Mouse (Mus musculus) embryonic facial prominence, embryonic 12.5 days (tissue): ENCODE data around the gene Pde1c. TPM values are rescaled to one million over a fixed set of nuclear protein-coding genes. Genes with fewer than 3 reads are reported as not detected.
A peak's percentile ranks its signal among the peaks of the same experiment; 100 is the strongest.

Source experiments
- ATAC-seq: fragments of 200-750 bp; cut with Nextera tagmentation; 2 replicates; pipeline ENCODE4 v1.8.0; 2017; ENCODE audit not compliant: insufficient number of reproducible peaks, insufficient read depth, low FRiP score, low TSS enrichment
- H3K27ac ChIP-seq: fragments of 300-500 bp; sonication (generic); 2 replicates; pipeline ENCODE4 v1.5.1; 2016; ENCODE audit warnings: mild to moderate bottlenecking
- H3K27me3 ChIP-seq: fragments of 300-500 bp; sonication (generic); 2 replicates; pipeline ENCODE4 v1.6.1; 2016; ENCODE audit warnings: mild to moderate bottlenecking, moderate library complexity
- H3K36me3 ChIP-seq: fragments of 300-500 bp; sonication (generic); 2 replicates; pipeline ENCODE4 v1.6.1; 2016; ENCODE audit warnings: mild to moderate bottlenecking
- H3K4me1 ChIP-seq: fragments of 300-500 bp; sonication (generic); 2 replicates; pipeline ENCODE4 v1.6.1; 2016
- H3K4me2 ChIP-seq: fragments of 300-500 bp; sonication (generic); replicated peaks from 2 replicates; pipeline ENCODE4 v1.6.1; 2016; ENCODE audit warnings: mild to moderate bottlenecking, moderate library complexity
- H3K4me3 ChIP-seq: fragments of 300-500 bp; sonication (generic); 2 replicates; pipeline ENCODE4 v1.5.1; 2016; ENCODE audit warnings: mild to moderate bottlenecking
- H3K9ac ChIP-seq: fragments of 300-500 bp; sonication (generic); 2 replicates; pipeline ENCODE4 v1.6.1; 2016; ENCODE audit warnings: mild to moderate bottlenecking, moderate library complexity
- H3K9me3 ChIP-seq: fragments of 300-500 bp; sonication (generic); 2 replicates; pipeline ENCODE4 v1.6.1; 2016; ENCODE audit warnings: mild to moderate bottlenecking, moderate library complexity
- WGBS: fragments of 180-500 bp; shearing (Covaris S2); methylation state at CpG from one replicate; pipeline ENCODE4 v1.1.7; 2016; 5-methylcytosine and 5-hydroxymethylcytosine counted together
- polyA plus RNA-seq: library from polyadenylated mRNA; unstranded; fragments of >200 nt; fragmentation: Nextera tagmentation; extraction: Ambion mirVana; gene quantifications from 2 replicates; pipeline ENCODE4 v1.2.1, GENCODE M21; 2016

Gene Pde1c
- polyA plus RNA-seq, 1 experiment from 2014 or later = 5.9 TPM

DNA sequence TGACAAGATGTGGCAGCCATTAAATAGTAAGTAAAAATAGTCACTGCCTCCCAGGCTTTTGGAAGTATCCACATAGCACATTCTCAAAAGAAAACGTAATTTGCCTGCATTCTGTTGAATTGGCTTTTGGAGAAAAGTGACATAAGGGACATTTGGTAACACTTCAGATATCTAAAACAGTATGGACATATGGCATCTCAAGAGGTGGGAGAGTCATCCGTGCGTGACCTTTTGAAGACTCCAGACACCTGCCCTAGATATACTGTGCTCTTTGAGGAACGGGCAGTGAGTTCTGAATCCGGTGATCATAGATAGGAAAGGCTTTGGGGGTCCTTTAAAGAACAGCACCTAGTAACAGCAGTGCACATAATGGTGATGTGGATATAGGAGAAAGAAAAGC lies 143.1 kb downstream of the Pde1c start:
- WGBS = 89% methylated on average over 5 of the region's 5 CpGs
- Histone ChIP-seq H3K4me3 (no peak overlapping the region), H3K27me3 (no peaks in the 10 kb centered on the region), H3K9ac (no peak overlapping the region), H3K36me3 (no peaks in the 10 kb centered on the region), H3K9me3 (no peaks in the 10 kb centered on the region), H3K4me1 (no peaks in the 10 kb centered on the region), H3K4me2 (no peak overlapping the region), H3K27ac (no peak overlapping the region)
- ATAC-seq = no peak

DNA sequence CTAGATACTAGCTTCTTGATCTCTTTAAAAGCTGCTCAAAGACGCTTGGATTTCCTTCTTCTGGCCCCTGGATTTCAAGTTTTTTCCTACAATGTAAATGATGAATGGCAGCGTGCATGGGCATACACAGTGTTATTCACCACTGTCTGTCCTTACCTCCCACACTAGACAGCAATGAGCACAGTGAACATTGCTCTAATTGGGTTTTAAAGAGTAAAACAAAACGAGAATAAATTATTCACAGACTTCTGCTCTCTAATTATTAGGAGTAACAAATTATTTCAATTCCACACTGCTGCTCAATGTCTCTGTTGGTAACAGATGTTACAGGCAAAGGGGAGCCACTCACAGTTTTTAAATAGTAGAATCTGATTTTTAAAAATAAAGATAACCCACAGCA lies 146.0 kb downstream of the Pde1c start:
- ATAC-seq = no peak
- no peak overlapping the region for H3K4me3 ChIP-seq
- no peak overlapping the region for H3K9ac ChIP-seq
- H3K27ac ChIP-seq = no peak overlapping the region
- no peak overlapping the region for H3K4me2 ChIP-seq
- WGBS = 72% methylated on average over 3 of the region's 3 CpGs
- H3K4me1 ChIP-seq = no peaks in the 10 kb centered on the region
- H3K9me3 ChIP-seq = no peaks in the 10 kb centered on the region
- no peaks in the 10 kb centered on the region for H3K27me3 ChIP-seq
- no peaks in the 10 kb centered on the region for H3K36me3 ChIP-seq

DNA sequence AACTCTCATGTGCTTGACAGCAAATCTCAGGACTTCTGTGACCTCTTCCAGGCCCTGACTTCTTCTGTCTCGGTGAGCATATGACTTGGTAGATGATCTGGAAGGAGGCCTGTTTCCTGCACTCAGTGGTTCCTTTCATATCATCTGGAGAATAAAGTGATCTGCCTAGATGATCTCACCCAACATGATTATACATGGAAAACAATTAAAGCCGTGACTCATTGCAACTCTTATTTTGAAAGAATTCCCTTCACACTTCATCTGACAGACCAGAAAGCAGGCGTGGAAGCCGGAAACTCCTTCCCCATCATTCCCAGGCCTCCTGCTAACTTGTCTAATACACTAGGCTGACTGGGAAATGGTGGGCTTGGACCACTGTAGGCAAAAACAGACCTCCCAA lies 152.7 kb downstream of the Pde1c start:
- Histone ChIP-seq H3K36me3 (no peaks in the 10 kb centered on the region), H3K27ac (no peak overlapping the region), H3K9me3 (no peaks in the 10 kb centered on the region), H3K9ac (no peak overlapping the region), H3K4me2 (no peak overlapping the region), H3K27me3 (no peaks in the 10 kb centered on the region), H3K4me1 (no peaks in the 10 kb centered on the region), H3K4me3 (no peak overlapping the region)
- 73% methylated on average over 4 of the region's 4 CpGs for WGBS
- ATAC-seq = no peak

DNA sequence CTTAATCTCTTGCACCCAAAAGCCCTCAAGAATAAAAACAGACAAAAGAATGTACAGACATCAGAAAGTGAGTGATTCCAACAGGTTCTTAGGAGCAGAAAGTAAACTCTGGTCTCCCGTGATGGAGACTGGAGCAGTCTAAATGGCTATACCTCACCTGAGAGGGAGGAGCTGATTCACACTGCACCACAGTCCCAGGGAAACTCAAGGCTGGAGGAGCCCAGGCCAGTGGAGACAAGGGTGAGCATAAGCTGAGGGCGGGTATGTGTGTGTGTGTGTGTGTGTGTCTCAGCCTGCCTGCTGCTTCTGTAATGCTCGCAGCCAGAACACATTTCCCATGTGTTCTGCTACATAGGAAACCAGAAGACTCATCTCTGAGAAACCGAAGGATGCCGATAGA lies 179.7 kb downstream of the Pde1c start:
- H3K36me3 ChIP-seq = no peaks in the 10 kb centered on the region
- no peaks in the 10 kb centered on the region for H3K9me3 ChIP-seq
- H3K27ac ChIP-seq = no peak overlapping the region
- no peaks in the 10 kb centered on the region for H3K4me1 ChIP-seq
- 71% methylated on average over 5 of the region's 5 CpGs for WGBS
- no peak for ATAC-seq
- no peaks in the 10 kb centered on the region for H3K27me3 ChIP-seq
- H3K9ac ChIP-seq = no peak overlapping the region
- no peak overlapping the region for H3K4me3 ChIP-seq
- no peak overlapping the region for H3K4me2 ChIP-seq

DNA sequence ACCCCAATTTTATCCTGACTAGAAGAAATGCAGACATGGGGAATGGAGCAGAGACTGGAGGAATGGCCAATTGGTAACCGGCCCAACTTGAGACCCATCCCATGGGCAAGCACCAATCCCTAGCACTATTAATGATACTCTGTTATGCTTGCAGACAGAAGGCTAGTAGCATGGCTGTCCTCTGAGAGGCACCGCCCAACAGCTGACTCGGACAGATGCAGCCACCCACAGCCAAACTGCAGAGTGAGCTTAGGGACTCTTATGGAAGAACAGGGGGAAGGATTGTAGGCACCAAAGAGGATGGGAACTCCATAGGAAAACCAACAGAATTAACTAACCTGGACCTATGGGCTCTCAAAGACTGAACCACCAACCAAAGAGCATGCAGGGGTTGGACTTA lies 192.5 kb downstream of the Pde1c start:
- H3K27me3 ChIP-seq = no peaks in the 10 kb centered on the region
- WGBS = 85% methylated on average over 3 of the region's 3 CpGs
- ATAC-seq = no peak
- H3K36me3 ChIP-seq = no peaks in the 10 kb centered on the region
- H3K4me2 ChIP-seq = no peak overlapping the region
- H3K9me3 ChIP-seq = no peaks in the 10 kb centered on the region
- H3K9ac ChIP-seq = no peak overlapping the region
- H3K4me3 ChIP-seq = no peak overlapping the region
- no peak overlapping the region for H3K27ac ChIP-seq
- no peaks in the 10 kb centered on the region for H3K4me1 ChIP-seq

DNA sequence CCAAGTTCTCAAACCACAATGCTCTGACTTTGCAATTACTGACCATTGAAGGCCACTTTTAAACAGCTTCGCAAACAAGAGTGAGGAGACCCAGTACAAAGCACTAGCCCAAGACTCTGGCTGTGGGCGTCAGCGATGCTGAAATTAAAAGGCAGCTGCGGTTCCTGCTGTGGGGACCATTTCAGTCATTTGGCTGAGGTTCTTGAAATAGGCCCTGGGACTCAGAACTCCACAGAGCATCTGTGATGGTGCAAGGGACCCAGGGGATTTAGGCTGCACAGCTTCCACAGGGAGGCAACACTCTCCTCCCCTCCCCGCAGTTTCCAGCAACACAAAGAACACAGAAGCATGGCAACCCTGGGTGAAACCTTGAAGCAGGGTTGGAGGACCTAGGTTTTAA lies 194.7 kb downstream of the Pde1c start:
- Histone ChIP-seq H3K4me1 (no peaks in the 10 kb centered on the region), H3K36me3 (no peaks in the 10 kb centered on the region), H3K27ac (no peak overlapping the region), H3K9me3 (no peaks in the 10 kb centered on the region), H3K4me3 (no peak overlapping the region), H3K9ac (no peak overlapping the region), H3K27me3 (no peaks in the 10 kb centered on the region), H3K4me2 (no peak overlapping the region)
- WGBS = 87% methylated on average over 5 of the region's 5 CpGs
- ATAC-seq = no peak

DNA sequence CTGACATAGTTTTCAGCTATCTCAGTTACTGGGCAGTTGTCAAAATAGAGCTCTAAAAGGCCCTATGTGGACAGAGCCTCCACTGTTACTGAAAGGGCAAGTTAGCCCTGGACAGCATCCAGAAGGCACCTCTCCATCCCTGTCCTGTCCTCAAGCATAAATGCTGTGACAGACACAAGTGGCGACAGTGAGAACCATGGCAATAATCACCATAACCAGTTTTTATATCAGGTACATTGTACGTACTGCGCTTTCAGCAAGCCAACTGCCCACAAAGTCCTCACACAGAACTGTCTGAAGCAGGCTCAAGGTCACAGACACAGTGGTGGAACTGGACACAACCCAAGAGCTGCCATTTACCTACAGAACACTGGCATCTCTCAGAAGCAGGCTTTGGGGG lies 195.2 kb downstream of the Pde1c start:
- H3K4me1 ChIP-seq = no peaks in the 10 kb centered on the region
- no peak overlapping the region for H3K9ac ChIP-seq
- WGBS = 88% methylated on average over 3 of the region's 3 CpGs
- no peak overlapping the region for H3K4me2 ChIP-seq
- H3K27ac ChIP-seq = no peak overlapping the region
- H3K36me3 ChIP-seq = no peaks in the 10 kb centered on the region
- H3K27me3 ChIP-seq = no peaks in the 10 kb centered on the region
- ATAC-seq = no peak
- H3K4me3 ChIP-seq = no peak overlapping the region
- no peaks in the 10 kb centered on the region for H3K9me3 ChIP-seq

DNA sequence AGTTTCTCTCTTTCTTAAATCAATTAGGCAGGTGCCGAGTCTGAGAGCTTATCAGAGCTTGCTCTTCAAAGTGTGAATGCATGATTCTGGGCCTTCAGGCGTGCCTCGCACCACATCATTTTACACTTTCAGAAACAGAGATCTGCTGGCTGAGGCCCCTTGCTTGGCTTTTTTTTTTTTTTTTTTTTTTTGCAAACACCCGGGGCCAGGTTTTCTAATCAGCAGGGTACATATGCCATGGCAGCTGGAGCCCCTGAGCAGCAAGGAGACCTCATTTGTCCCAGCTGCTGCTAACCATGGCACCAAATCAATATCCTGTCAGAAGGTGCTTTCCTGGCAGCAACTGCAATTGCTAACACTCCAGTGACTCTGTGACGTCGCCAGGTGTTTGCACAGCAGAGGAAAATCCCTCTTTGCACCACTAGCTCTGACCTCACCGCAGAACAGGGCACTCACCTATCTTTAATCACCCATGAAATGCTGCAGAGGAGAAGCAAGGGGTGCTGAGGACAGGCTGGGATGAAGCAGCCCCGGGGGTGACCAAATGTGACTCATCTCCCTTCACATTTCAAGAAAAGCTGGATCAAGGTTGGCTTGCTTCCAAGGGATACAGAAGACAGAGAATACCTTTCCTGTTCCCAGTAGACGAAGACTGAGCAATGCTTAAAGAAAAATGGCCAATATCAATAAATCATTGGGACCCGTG lies 195.7 kb downstream of the Pde1c start:
- no peaks in the 10 kb centered on the region for H3K4me1 ChIP-seq
- no peak overlapping the region for H3K4me2 ChIP-seq
- H3K27ac ChIP-seq = no peak overlapping the region
- H3K9me3 ChIP-seq = no peaks in the 10 kb centered on the region
- H3K27me3 ChIP-seq = no peaks in the 10 kb centered on the region
- no peaks in the 10 kb centered on the region for H3K36me3 ChIP-seq
- ATAC-seq = no peak
- no peak overlapping the region for H3K4me3 ChIP-seq
- WGBS = 64% methylated on average over 10 of the region's 10 CpGs
- no peak overlapping the region for H3K9ac ChIP-seq

DNA sequence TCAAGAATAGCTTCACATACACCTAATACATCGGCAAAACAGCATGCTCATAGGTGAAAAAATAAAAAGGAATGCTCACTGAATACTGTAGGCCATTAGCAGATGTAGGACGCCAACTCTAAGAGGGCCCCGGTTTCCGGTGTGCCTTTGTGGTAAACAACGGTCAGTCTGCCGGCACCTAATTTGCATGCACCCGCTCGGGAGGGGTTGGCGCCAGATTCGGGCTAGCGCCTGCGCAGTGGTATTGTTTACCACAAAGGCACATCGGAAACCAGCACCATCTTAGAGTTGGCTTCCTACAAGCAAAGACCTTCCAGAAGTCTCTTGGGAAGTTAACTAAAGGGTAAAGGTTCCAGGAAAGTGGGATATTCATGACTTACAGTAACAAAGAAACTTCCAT lies 199.4 kb downstream of the Pde1c start:
- no peaks in the 10 kb centered on the region for H3K27me3 ChIP-seq
- no peak overlapping the region for H3K9ac ChIP-seq
- H3K27ac ChIP-seq = no peak overlapping the region
- WGBS = 85% methylated on average over 13 of the region's 13 CpGs
- H3K4me2 ChIP-seq = no peak overlapping the region
- no peaks in the 10 kb centered on the region for H3K4me1 ChIP-seq
- ATAC-seq = no peak
- no peak overlapping the region for H3K4me3 ChIP-seq
- H3K9me3 ChIP-seq = no peaks in the 10 kb centered on the region
- H3K36me3 ChIP-seq = no peaks in the 10 kb centered on the region

DNA sequence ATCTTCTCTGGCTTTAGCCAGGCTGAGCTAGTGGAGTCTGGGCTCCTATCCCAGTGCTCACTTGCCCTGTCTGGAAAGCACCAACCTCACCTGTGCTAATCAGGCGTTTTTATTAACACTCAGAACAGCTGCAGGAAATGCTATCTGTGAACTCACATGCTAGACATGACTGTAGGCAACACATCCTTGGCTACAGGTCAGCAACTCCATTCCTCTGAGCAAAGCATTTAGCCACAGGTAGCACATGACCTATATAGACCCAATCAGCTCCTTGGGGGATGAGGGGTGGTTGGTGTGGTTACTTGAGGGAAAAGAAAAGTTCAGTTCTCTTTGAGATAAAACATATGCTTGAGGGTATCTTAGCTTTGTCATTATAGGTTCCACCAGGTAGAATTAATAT lies 200.8 kb downstream of the Pde1c start:
- Histone ChIP-seq H3K9ac (no peak overlapping the region), H3K27me3 (no peaks in the 10 kb centered on the region), H3K9me3 (no peaks in the 10 kb centered on the region), H3K36me3 (no peaks in the 10 kb centered on the region), H3K4me2 (no peak overlapping the region), H3K27ac (no peak overlapping the region), H3K4me3 (no peak overlapping the region), H3K4me1 (no peaks in the 10 kb centered on the region)
- no peak for ATAC-seq
- 63% methylated on average over 1 of the region's 1 CpGs for WGBS

DNA sequence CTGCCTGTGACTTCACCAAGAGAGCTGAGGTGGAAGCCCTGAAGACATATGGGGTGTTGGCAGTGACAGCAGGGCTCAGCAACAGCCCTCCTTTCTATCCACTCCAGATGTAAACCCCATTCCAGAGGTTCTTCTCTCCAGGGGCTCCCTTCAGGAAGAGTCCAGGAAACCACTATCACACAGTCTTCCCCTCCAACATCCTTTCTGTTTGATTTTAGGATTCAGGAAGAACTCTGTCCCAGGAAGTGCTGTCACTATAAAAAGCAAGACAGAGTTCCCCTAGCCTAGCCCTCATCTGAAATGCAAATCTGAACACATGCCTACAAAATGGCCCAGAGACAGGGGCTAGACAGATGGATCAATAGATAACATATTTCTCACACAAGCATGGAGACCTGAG lies 201.6 kb downstream of the Pde1c start:
- Histone ChIP-seq H3K4me3 (no peak overlapping the region), H3K27me3 (0 out of 2 replicates have a peak, but pooled peaks cover 4% of the 10 kb centered on the region), H3K9ac (no peak overlapping the region), H3K36me3 (no peaks in the 10 kb centered on the region), H3K27ac (no peak overlapping the region), H3K4me2 (no peak overlapping the region), H3K9me3 (no peaks in the 10 kb centered on the region), H3K4me1 (peaks cover under 1% of the 10 kb centered on the region; the same call in 1 of the 2 replicates)
- ATAC-seq = no peak

DNA sequence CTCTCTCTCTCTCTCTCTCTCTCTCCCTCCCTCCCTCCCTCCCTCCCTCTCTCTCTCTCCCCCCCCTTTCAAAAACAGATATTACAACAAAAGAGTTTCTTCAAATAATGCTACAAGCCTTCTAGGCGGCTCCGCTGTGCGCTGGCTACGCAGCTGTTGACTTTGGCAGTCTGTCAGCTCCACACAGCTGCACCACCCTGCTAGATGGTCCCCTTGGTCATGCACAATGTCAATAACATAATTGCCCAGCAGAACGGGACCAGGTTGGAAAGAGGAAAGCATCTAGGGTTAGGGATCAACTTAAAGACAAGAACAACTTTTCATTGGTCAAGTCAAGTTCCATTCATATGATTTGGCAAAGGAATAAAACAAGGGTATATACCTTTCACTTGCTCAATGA lies 206.3 kb downstream of the Pde1c start:
- Histone ChIP-seq H3K27me3 (peaks cover 22% of the 10 kb centered on the region; the same call in 1 of the 2 replicates), H3K4me2 (peak overlapping the region; percentile 72), H3K4me3 (peak overlapping the region; percentile 38; the same call in 1 of the 2 replicates), H3K4me1 (peaks cover 8% of the 10 kb centered on the region; the same call in 1 of the 2 replicates), H3K27ac (no peak overlapping the region), H3K9me3 (no peaks in the 10 kb centered on the region), H3K36me3 (no peaks in the 10 kb centered on the region), H3K9ac (no peak overlapping the region)
- ATAC-seq = peak; percentile 70; the same call in 1 of the 2 replicates
- WGBS = 2% methylated on average over 5 of the region's 5 CpGs
